Mouse (Mus musculus) hindbrain, embryonic 15.5 days (tissue): Measurements from ENCODE around the gene Gbx2. TPM values are rescaled to one million over a fixed set of nuclear protein-coding genes. Genes with fewer than 3 reads are reported as not detected.

Source experiments
- ATAC-seq: fragments of 200-750 bp; cut with Nextera tagmentation; 2 replicates; pipeline ENCODE4 v1.8.0; 2017; ENCODE audit warnings: low read depth, moderate number of reproducible peaks, moderate TSS enrichment; ENCODE audit not compliant: low FRiP score
- H3K27ac ChIP-seq: fragments of 300-500 bp; sonication (generic); replicated peaks from 2 replicates; pipeline ENCODE4 v1.5.1; 2015; ENCODE audit warnings: mild to moderate bottlenecking, inconsistent platforms
- H3K27me3 ChIP-seq: fragments of 300-500 bp; sonication (generic); 2 replicates; pipeline ENCODE4 v1.6.1; 2015; ENCODE audit warnings: control low read depth, inconsistent platforms
- H3K36me3 ChIP-seq: fragments of 300-500 bp; sonication (generic); 2 replicates; pipeline ENCODE4 v1.6.1; 2015; ENCODE audit warnings: control low read depth, inconsistent platforms
- H3K4me1 ChIP-seq: fragments of 300-500 bp; sonication (generic); replicated peaks from 2 replicates; pipeline ENCODE4 v1.6.1; 2015; ENCODE audit warnings: control low read depth, inconsistent platforms
- H3K4me2 ChIP-seq: fragments of 300-500 bp; sonication (generic); 2 replicates; pipeline ENCODE4 v1.6.1; 2015; ENCODE audit warnings: moderate library complexity, mild to moderate bottlenecking, inconsistent platforms
- H3K4me3 ChIP-seq: fragments of 300-500 bp; sonication (generic); 2 replicates; pipeline ENCODE4 v1.5.1; 2015; ENCODE audit warnings: mild to moderate bottlenecking, inconsistent platforms
- H3K9ac ChIP-seq: fragments of 300-500 bp; sonication (generic); 2 replicates; pipeline ENCODE4 v1.6.1; 2015; ENCODE audit warnings: inconsistent platforms
- H3K9me3 ChIP-seq: fragments of 300-500 bp; sonication (generic); 2 replicates; pipeline ENCODE4 v1.6.1; 2016; ENCODE audit warnings: control low read depth, inconsistent platforms
- WGBS: fragments of 180-500 bp; shearing (Covaris S2); methylation state at CpG from one replicate; pipeline ENCODE4 v1.1.7; 2015; 5-methylcytosine and 5-hydroxymethylcytosine counted together
- polyA plus RNA-seq: library from polyadenylated mRNA; unstranded; fragments of >200 nt; fragmentation: Nextera tagmentation; extraction: Ambion mirVana; gene quantifications from 2 replicates; pipeline ENCODE4 v1.2.1, GENCODE M21; 2015

The Gbx2 gene
- polyA plus RNA-seq, 1 experiment from 2014 or later: 42.6 TPM

- Histone ChIP-seq H3K27ac (no peak overlapping the region), H3K27me3 (peaks cover 11% of the 10 kb centered on the region; the same call in 1 of the 2 replicates), H3K36me3 (no peaks in the 10 kb centered on the region), H3K4me3 (no peak overlapping the region), H3K4me1 (peaks cover 16% of the 10 kb centered on the region), H3K9me3 (no peaks in the 10 kb centered on the region), H3K9ac (no peak overlapping the region), H3K4me2 (no peak overlapping the region)
- WGBS: 88% methylated on average over 4 of the region's 4 CpGs
- no peak for ATAC-seq
These were observed 28.4 kb upstream of the Gbx2 start for GRCm38 (mm10) chr1:89959393-89959792.

- no peak overlapping the region for H3K4me3 ChIP-seq
These were observed 12.2 kb upstream of the Gbx2 start for GRCm38 (mm10) chr1:89943202-89943601.

DNA sequence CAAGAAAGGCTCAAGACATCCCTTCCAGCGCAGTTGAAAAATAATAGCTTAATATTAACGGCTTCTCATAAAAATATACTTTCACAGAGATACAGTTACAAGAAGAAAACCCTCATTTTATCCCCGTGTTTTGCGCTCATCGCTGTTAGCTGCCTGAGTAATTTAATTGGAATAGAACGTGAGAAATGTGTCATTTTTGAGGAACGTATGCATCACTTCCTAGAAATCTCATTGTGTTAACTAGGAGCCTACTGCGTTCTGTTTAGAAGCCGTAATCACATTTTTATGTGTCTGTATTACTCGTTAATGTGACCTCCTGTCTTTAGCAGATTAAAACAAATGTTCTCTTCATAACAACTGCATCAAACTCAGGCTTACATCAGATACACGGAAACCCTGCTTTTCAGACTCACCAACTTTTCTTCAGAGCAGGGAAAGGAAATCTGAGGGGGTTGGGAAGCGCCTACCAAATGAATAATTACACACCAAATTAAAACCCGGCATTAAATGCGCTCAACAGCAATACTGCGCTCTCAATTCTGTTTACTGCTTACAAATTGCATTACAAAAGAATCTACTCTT, 11.5 kb upstream of the Gbx2 start:
- H3K36me3 ChIP-seq: no peaks in the 10 kb centered on the region
- no peak for ATAC-seq
- H3K4me3 ChIP-seq: peak overlapping the region; percentile 31
- peak overlapping the region; percentile 62 for H3K4me2 ChIP-seq
- H3K9me3 ChIP-seq: no peaks in the 10 kb centered on the region
- peaks cover 26% of the 10 kb centered on the region for H3K4me1 ChIP-seq
- H3K9ac ChIP-seq: 0 out of 2 replicates have a peak overlapping the region, but pooled peaks have one; percentile 1
- H3K27ac ChIP-seq: 0 out of 2 replicates have a peak overlapping the region, but pooled peaks have one; percentile 63
- WGBS: 3% methylated on average over 15 of the region's 15 CpGs
- H3K27me3 ChIP-seq: peaks cover 55% of the 10 kb centered on the region

More at GRCm38 (mm10) chr1:89943202-89943601, 12.2 kb upstream of the Gbx2 start:
- H3K27me3 ChIP-seq: peaks cover 48% of the 10 kb centered on the region
- peaks cover 26% of the 10 kb centered on the region for H3K4me1 ChIP-seq
- peak; percentile 54; the same call in 1 of the 2 replicates for ATAC-seq
- 4% methylated on average over 16 of the region's 16 CpGs for WGBS
- no peaks in the 10 kb centered on the region for H3K36me3 ChIP-seq
- peak overlapping the region; percentile 62 for H3K4me2 ChIP-seq
- no peak overlapping the region for H3K9ac ChIP-seq
- no peak overlapping the region for H3K27ac ChIP-seq
- H3K9me3 ChIP-seq: no peaks in the 10 kb centered on the region

- H3K4me1 ChIP-seq: peaks cover 26% of the 10 kb centered on the region
- H3K36me3 ChIP-seq: no peaks in the 10 kb centered on the region
- H3K4me2 ChIP-seq: peak overlapping the region; percentile 62
- ATAC-seq: peak; percentile 74
- H3K4me3 ChIP-seq: peak overlapping the region; percentile 31
- H3K27ac ChIP-seq: peak overlapping the region; percentile 63
- peak overlapping the region; percentile 1 for H3K9ac ChIP-seq
- no peaks in the 10 kb centered on the region for H3K9me3 ChIP-seq
- H3K27me3 ChIP-seq: peaks cover 61% of the 10 kb centered on the region
- WGBS: under 1% methylated on average over 40 of the region's 40 CpGs
These were observed 10.9 kb upstream of the Gbx2 start for GRCm38 (mm10) chr1:89941701-89942381.

DNA sequence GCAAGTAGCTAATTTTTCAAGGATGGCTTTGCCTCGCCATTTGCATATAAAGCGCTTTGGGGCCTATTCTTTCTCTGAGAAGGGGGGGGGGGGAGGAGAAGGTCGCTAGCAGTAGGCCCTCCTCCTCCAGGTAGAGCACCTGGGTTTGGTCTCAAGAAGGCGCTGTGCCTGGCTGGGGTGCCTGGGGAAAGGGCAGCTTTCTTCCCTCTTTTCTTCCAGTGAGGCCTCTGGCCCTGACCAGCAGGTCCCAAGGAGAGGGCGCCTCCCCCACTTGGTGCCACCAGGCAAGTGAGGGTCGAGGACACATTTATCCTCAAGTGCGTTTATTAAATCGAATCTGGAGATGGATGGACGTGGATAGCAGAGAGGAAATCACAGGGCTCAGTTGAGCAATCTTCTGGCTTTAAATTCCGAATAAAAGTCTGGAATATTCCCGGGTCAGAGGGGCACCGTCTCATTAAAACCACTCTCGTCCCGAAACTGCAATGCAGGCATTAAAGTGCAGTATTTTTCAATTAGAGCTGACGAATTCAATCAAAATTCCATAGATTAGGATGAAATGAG, 10.1 kb upstream of the Gbx2 start:
- Histone ChIP-seq H3K9ac (no peak overlapping the region), H3K4me2 (peak overlapping the region; percentile 62), H3K4me1 (peaks cover 26% of the 10 kb centered on the region), H3K27me3 (peaks cover 69% of the 10 kb centered on the region), H3K36me3 (no peaks in the 10 kb centered on the region), H3K27ac (no peak overlapping the region), H3K4me3 (no peak overlapping the region), H3K9me3 (no peaks in the 10 kb centered on the region)
- WGBS: 8% methylated on average over 15 of the region's 15 CpGs
- ATAC-seq: no peak

DNA sequence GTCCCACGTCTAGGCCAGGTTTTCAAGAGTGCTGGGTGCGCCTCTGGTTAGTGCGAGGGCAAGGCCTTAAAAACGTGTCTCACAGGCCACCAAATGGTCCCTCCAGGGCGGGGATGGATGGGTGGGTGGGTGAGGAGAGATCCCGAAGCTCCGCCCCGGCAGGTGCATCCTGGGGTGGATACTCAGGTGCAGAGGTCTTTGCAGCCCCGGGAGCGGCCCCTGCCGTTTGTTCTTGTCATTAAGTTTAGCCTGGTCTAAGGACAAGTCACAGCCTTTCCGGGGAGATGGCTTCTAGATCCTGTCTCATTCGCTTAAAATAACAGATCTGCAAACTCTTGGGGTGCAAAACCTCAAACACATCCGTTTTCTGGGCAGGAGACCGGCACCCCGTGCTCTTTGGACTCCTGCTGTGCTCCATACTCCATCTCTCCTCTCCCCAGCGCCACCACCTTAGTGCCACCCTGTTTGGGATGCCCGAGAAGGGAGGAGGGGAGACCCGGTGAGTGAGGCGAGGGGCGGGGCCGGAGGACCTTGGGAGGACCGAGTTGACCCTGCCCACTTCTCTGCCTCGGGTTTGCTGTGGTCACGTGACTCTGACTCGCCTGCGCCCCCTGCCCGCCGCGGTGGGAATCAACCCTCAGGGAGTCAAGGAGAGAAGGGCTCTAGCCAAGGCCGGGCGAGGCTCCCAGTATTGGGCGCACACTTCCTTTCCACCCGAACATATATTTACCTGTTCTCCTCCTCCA, 9.2 kb upstream of the Gbx2 start:
- peaks cover 29% of the 10 kb centered on the region for H3K4me1 ChIP-seq
- H3K27me3 ChIP-seq: peaks cover 71% of the 10 kb centered on the region
- no peak overlapping the region for H3K27ac ChIP-seq
- H3K9ac ChIP-seq: no peak overlapping the region
- no peaks in the 10 kb centered on the region for H3K9me3 ChIP-seq
- H3K4me3 ChIP-seq: no peak overlapping the region
- WGBS: 7% methylated on average over 34 of the region's 34 CpGs
- H3K4me2 ChIP-seq: peak overlapping the region; percentile 36
- no peaks in the 10 kb centered on the region for H3K36me3 ChIP-seq
- ATAC-seq: 0 out of 2 replicates have a peak, but pooled peaks have one; percentile 6

DNA sequence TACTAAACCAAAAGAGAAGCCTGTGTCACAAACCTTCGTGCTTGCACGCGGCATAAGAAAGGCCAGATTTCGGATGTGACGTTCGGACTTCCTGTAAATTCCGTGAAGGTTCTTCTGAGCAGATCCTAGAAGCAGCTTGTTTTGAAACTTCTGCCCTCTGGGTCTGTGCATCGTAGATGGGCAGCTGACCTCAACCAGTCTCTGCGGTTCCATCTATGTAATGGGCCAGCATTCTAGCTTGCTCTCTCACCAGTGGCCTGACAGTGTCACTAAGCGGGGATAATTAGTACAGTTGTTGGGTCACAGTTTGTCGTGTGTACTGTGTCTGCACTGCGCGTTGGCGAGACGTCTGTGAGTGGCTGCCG, 8.6 kb upstream of the Gbx2 start:
- 33% methylated on average over 16 of the region's 16 CpGs for WGBS
- Histone ChIP-seq H3K9me3 (no peaks in the 10 kb centered on the region), H3K4me3 (no peak overlapping the region), H3K9ac (no peak overlapping the region), H3K4me1 (peaks cover 29% of the 10 kb centered on the region), H3K27ac (no peak overlapping the region), H3K27me3 (peaks cover 71% of the 10 kb centered on the region), H3K36me3 (no peaks in the 10 kb centered on the region), H3K4me2 (no peak overlapping the region)
- ATAC-seq: no peak

- WGBS: 34% methylated on average over 16 of the region's 16 CpGs
- H3K4me2 ChIP-seq: no peak overlapping the region
- peaks cover 32% of the 10 kb centered on the region for H3K4me1 ChIP-seq
- no peaks in the 10 kb centered on the region for H3K36me3 ChIP-seq
- no peaks in the 10 kb centered on the region for H3K9me3 ChIP-seq
- no peak overlapping the region for H3K27ac ChIP-seq
- no peak overlapping the region for H3K9ac ChIP-seq
- no peak for ATAC-seq
- peaks cover 70% of the 10 kb centered on the region for H3K27me3 ChIP-seq
- H3K4me3 ChIP-seq: no peak overlapping the region
These were observed 8.1 kb upstream of the Gbx2 start for GRCm38 (mm10) chr1:89938884-89939595.

DNA sequence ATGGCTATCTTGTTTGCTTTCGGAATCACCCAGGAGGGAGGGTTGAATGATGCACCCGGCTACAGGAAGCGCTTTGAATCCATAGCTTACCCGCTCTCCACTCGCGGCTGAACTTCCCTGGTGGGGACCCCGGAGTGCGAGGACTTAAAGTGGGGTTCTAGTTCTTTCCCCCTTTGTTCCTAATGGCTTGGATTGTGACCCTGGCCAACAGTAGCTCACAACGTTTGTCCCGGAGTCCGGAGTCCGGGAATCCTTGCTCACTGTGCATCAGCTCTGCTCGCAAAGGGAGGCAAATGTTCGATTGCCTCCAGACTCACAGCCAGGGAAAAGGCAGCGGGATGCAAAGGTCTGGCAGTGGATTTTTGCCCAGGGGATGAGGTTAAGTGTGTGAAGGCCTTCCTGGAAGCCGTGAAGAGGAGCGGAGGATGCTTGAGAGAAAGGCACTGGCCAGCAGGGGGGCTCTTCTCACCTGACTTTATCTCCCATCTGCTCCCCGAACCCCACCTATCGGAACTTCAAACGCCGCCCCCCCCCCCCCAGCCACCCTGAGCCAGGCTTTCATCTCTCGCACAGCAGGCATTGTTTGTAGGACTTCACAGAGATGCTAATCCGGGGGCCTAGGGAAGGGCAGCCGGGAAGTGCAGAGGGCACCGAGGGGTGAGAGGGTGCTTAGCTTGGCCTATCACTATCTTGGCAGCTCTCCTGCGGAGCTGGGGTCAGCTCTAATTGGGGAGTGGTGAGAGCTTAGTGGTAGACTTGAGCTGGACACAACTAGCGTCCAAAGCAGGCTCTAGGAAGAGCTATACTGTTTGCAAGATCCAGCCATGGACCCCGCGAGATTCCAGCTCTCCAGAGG, 4.7 kb upstream of the Gbx2 start:
- no peak overlapping the region for H3K4me3 ChIP-seq
- no peaks in the 10 kb centered on the region for H3K36me3 ChIP-seq
- 0 out of 2 replicates have a peak overlapping the region, but pooled peaks have one; percentile 24 for H3K27ac ChIP-seq
- H3K4me2 ChIP-seq: peak overlapping the region; percentile 20
- no peak for ATAC-seq
- WGBS: 3% methylated on average over 29 of the region's 29 CpGs
- no peak overlapping the region for H3K9ac ChIP-seq
- H3K4me1 ChIP-seq: peaks cover 29% of the 10 kb centered on the region
- peaks cover 85% of the 10 kb centered on the region for H3K27me3 ChIP-seq
- H3K9me3 ChIP-seq: no peaks in the 10 kb centered on the region

- no peaks in the 10 kb centered on the region for H3K36me3 ChIP-seq
- peaks cover 84% of the 10 kb centered on the region for H3K27me3 ChIP-seq
- peaks cover 32% of the 10 kb centered on the region for H3K4me1 ChIP-seq
- no peak for ATAC-seq
- H3K9me3 ChIP-seq: no peaks in the 10 kb centered on the region
- 7% methylated on average over 19 of the region's 19 CpGs for WGBS
- H3K4me2 ChIP-seq: peak overlapping the region; percentile 67
- no peak overlapping the region for H3K9ac ChIP-seq
- H3K27ac ChIP-seq: peak overlapping the region; percentile 12; the same call in 1 of the 2 replicates
- H3K4me3 ChIP-seq: no peak overlapping the region
These were observed 3.6 kb upstream of the Gbx2 start for GRCm38 (mm10) chr1:89934316-89935260.
